Mouse (Mus musculus) bone marrow, adult 2 months (tissue): ENCODE results near the gene Mrpl10.

Experiments used
- CTCF ChIP-seq: fragments of 200-500 bp; IDR thresholded peaks from 2 replicates; pipeline ENCODE4 v1.5.1; 2011; ENCODE audit warnings: low read length, control low read depth; ENCODE audit not compliant: control insufficient read depth, insufficient read depth
- POLR2A ChIP-seq: fragments of 200-500 bp; IDR thresholded peaks from 2 replicates; pipeline ENCODE4 v1.6.1; 2011; ENCODE audit warnings: low read depth, mild to moderate bottlenecking, control low read depth, low read length, borderline replicate concordance; ENCODE audit not compliant: control insufficient read depth

GRCm38 (mm10) chr11:96997380-96997956 lies 43.9 kb upstream of the Mrpl10 start:
- TF ChIP-seq CTCF (no peak), POLR2A (no peak)
